Mouse (Mus musculus) embryonic facial prominence, embryonic 13.5 days (tissue): Measurements from ENCODE around the gene Sfta2. TPM values are rescaled to one million over a fixed set of nuclear protein-coding genes. Genes with fewer than 3 reads are reported as not detected.

Experiments used
- ATAC-seq: fragments of 200-750 bp; cut with Nextera tagmentation; 2 replicates; pipeline ENCODE4 v1.8.0; 2017; ENCODE audit warnings: low read depth; ENCODE audit not compliant: insufficient number of reproducible peaks, insufficient read depth, low FRiP score, low TSS enrichment
- H3K27ac ChIP-seq: fragments of 300-500 bp; sonication (generic); 2 replicates; pipeline ENCODE4 v1.5.1; 2015; ENCODE audit warnings: moderate library complexity, mild to moderate bottlenecking, inconsistent platforms
- H3K27me3 ChIP-seq: fragments of 300-500 bp; sonication (generic); 2 replicates; pipeline ENCODE4 v1.6.1; 2015; ENCODE audit warnings: mild to moderate bottlenecking, inconsistent platforms
- H3K36me3 ChIP-seq: fragments of 300-500 bp; sonication (generic); 2 replicates; pipeline ENCODE4 v1.6.1; 2015; ENCODE audit warnings: mild to moderate bottlenecking, inconsistent platforms
- H3K4me1 ChIP-seq: fragments of 300-500 bp; sonication (generic); 2 replicates; pipeline ENCODE4 v1.6.1; 2015; ENCODE audit warnings: inconsistent platforms
- H3K4me2 ChIP-seq: fragments of 300-500 bp; sonication (generic); 2 replicates; pipeline ENCODE4 v1.6.1; 2015; ENCODE audit warnings: moderate library complexity, mild to moderate bottlenecking, inconsistent platforms
- H3K4me3 ChIP-seq: fragments of 300-500 bp; sonication (generic); 2 replicates; pipeline ENCODE4 v1.5.1; 2015; ENCODE audit warnings: mild to moderate bottlenecking, inconsistent platforms
- H3K9ac ChIP-seq: fragments of 300-500 bp; sonication (generic); 2 replicates; pipeline ENCODE4 v1.6.1; 2015; ENCODE audit warnings: mild to moderate bottlenecking, inconsistent platforms
- H3K9me3 ChIP-seq: fragments of 300-500 bp; sonication (generic); 2 replicates; pipeline ENCODE4 v1.6.1; 2016; ENCODE audit warnings: inconsistent platforms
- WGBS: fragments of 180-500 bp; shearing (Covaris S2); methylation state at CpG from one replicate; pipeline ENCODE4 v1.1.7; 2015; ENCODE audit warnings: mixed read lengths; 5-methylcytosine and 5-hydroxymethylcytosine counted together
- polyA plus RNA-seq: library from polyadenylated mRNA; unstranded; fragments of >200 nt; fragmentation: Nextera tagmentation; extraction: Ambion mirVana; gene quantifications from 2 replicates; pipeline ENCODE4 v1.2.1, GENCODE M21; 2015

The Sfta2 gene
- 0.52 and 0.79 TPM in 2 replicates for polyA plus RNA-seq

DNA sequence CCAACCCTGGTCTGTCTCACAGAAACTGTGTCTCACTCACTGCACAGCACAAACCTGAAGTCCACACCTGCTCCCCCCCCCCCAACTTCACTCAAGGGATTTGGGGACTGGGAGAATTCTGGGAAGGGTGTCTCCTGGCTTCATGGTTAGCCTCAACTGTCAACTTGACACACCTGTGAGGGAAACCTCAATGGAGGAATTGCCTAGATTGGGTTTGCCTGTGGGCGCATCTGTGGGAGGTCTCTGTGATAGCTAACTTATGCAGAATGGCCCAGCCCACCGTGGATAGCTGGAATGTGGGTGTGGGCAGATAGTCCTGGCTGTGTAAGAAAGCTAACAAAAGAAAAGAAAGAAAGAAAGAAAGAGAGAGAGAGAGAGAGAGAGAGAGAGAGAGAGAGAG, at the start of gene Sfta2:
Gene Sfta2 (plus strand): TSS at position 301 of the 400 bp plus-strand sequence.
- H3K36me3 ChIP-seq, result no peaks in the 10 kb centered on the region
- H3K4me1 ChIP-seq, result no peaks in the 10 kb centered on the region
- H3K4me3 ChIP-seq, result no peak within 1 kb of the TSS
- 53% methylated on average over 2 of the region's 2 CpGs for WGBS
- no peak for ATAC-seq
- H3K9me3 ChIP-seq, result no peaks in the 10 kb centered on the region
- peak within 1 kb of the TSS; percentile 2; the same call in 1 of the 2 replicates for H3K4me2 ChIP-seq
- 0 out of 2 replicates have a peak, but pooled peaks cover 4% of the 10 kb centered on the region for H3K27me3 ChIP-seq
- H3K9ac ChIP-seq, result no peak within 1 kb of the TSS
- no peak within 1 kb of the TSS; the same call in 1 of the 2 replicates for H3K27ac ChIP-seq

GRCm38 (mm10) chr17:35551881-35552414, 49.4 kb upstream of the Sfta2 start, which contains the start of gene Cdsn:
Cdsn (plus strand) TSS chr17:35552128.
- H3K4me2 ChIP-seq, result no peak within 1 kb of the TSS
- H3K4me1 ChIP-seq, result peaks cover 18% of the 10 kb centered on the region
- no peak within 1 kb of the TSS for H3K9ac ChIP-seq
- no peak within 1 kb of the TSS for H3K27ac ChIP-seq
- WGBS, result 77% methylated on average over 10 of the region's 10 CpGs
- H3K9me3 ChIP-seq, result no peaks in the 10 kb centered on the region
- no peaks in the 10 kb centered on the region for H3K27me3 ChIP-seq
- no peak within 1 kb of the TSS for H3K4me3 ChIP-seq
- H3K36me3 ChIP-seq, result no peaks in the 10 kb centered on the region
- no peak for ATAC-seq

- no peak overlapping the region for H3K9ac ChIP-seq
- no peak overlapping the region for H3K4me2 ChIP-seq
- no peak overlapping the region for H3K27ac ChIP-seq
- no peaks in the 10 kb centered on the region for H3K36me3 ChIP-seq
- peaks cover 13% of the 10 kb centered on the region for H3K4me1 ChIP-seq
- ATAC-seq, result no peak
- H3K9me3 ChIP-seq, result no peaks in the 10 kb centered on the region
- 86% methylated on average over 5 of the region's 5 CpGs for WGBS
- no peaks in the 10 kb centered on the region for H3K27me3 ChIP-seq
- H3K4me3 ChIP-seq, result no peak overlapping the region
Measured at GRCm38 (mm10) chr17:35554321-35554720, 47.0 kb upstream of the Sfta2 start.

- ATAC-seq, result no peak
- H3K4me1 ChIP-seq, result peaks cover 8% of the 10 kb centered on the region
- H3K27ac ChIP-seq, result no peak overlapping the region
- no peaks in the 10 kb centered on the region for H3K9me3 ChIP-seq
- H3K9ac ChIP-seq, result no peak overlapping the region
- no peak overlapping the region for H3K4me2 ChIP-seq
- H3K4me3 ChIP-seq, result no peak overlapping the region
- H3K27me3 ChIP-seq, result no peaks in the 10 kb centered on the region
- WGBS, result 91% methylated on average over 18 of the region's 18 CpGs
- H3K36me3 ChIP-seq, result no peaks in the 10 kb centered on the region
Measured at GRCm38 (mm10) chr17:35554761-35555397, 46.5 kb upstream of the Sfta2 start.

- Histone ChIP-seq H3K9me3 (no peaks in the 10 kb centered on the region), H3K4me1 (0 out of 2 replicates have a peak, but pooled peaks cover 4% of the 10 kb centered on the region), H3K9ac (no peak overlapping the region), H3K36me3 (no peaks in the 10 kb centered on the region), H3K4me2 (no peak overlapping the region), H3K27me3 (no peaks in the 10 kb centered on the region), H3K4me3 (no peak overlapping the region), H3K27ac (no peak overlapping the region)
- WGBS, result 80% methylated on average over 13 of the region's 13 CpGs
- no peak for ATAC-seq
Measured at GRCm38 (mm10) chr17:35556186-35556765, 45.1 kb upstream of the Sfta2 start.

DNA sequence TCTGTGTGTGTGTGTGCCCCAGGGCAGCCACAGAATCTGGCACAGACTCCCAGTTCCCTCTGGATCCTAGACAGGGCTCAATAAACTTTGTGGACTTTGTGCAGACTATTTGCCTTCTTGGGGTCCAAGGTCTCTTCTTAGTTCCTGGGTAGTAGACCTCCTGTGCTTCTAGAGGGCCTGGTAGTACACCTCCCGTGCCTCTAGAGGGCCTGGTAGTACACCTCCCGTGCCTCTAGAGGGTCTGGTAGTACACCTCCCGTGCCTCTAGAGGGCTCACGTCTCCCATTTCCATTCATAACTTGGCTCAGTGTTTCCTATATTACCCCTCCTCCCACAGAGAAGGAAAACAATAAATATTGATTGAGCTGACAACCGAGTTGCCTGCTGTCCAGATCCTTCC, 44.5 kb upstream of the Sfta2 start:
- no peak for ATAC-seq
- 31% methylated on average over 5 of the region's 5 CpGs for WGBS
- H3K4me1 ChIP-seq, result 0 out of 2 replicates have a peak, but pooled peaks cover 4% of the 10 kb centered on the region
- H3K27me3 ChIP-seq, result no peaks in the 10 kb centered on the region
- H3K9ac ChIP-seq, result no peak overlapping the region
- no peak overlapping the region for H3K27ac ChIP-seq
- H3K9me3 ChIP-seq, result no peaks in the 10 kb centered on the region
- H3K4me2 ChIP-seq, result no peak overlapping the region
- no peaks in the 10 kb centered on the region for H3K36me3 ChIP-seq
- no peak overlapping the region for H3K4me3 ChIP-seq

GRCm38 (mm10) chr17:35557351-35557750, 44.0 kb upstream of the Sfta2 start:
- Histone ChIP-seq H3K36me3 (no peaks in the 10 kb centered on the region), H3K27ac (no peak overlapping the region), H3K4me3 (no peak overlapping the region), H3K4me1 (0 out of 2 replicates have a peak, but pooled peaks cover 4% of the 10 kb centered on the region), H3K9ac (no peak overlapping the region), H3K4me2 (no peak overlapping the region), H3K27me3 (no peaks in the 10 kb centered on the region), H3K9me3 (no peaks in the 10 kb centered on the region)
- 77% methylated on average over 9 of the region's 9 CpGs for WGBS
- no peak for ATAC-seq

GRCm38 (mm10) chr17:35558216-35558615, 43.1 kb upstream of the Sfta2 start:
- no peak overlapping the region for H3K9ac ChIP-seq
- no peaks in the 10 kb centered on the region for H3K36me3 ChIP-seq
- no peaks in the 10 kb centered on the region for H3K9me3 ChIP-seq
- WGBS, result 57% methylated on average over 8 of the region's 8 CpGs
- 0 out of 2 replicates have a peak, but pooled peaks cover 4% of the 10 kb centered on the region for H3K4me1 ChIP-seq
- no peak overlapping the region for H3K4me2 ChIP-seq
- H3K27me3 ChIP-seq, result no peaks in the 10 kb centered on the region
- no peak overlapping the region for H3K4me3 ChIP-seq
- H3K27ac ChIP-seq, result no peak overlapping the region
- ATAC-seq, result no peak

DNA sequence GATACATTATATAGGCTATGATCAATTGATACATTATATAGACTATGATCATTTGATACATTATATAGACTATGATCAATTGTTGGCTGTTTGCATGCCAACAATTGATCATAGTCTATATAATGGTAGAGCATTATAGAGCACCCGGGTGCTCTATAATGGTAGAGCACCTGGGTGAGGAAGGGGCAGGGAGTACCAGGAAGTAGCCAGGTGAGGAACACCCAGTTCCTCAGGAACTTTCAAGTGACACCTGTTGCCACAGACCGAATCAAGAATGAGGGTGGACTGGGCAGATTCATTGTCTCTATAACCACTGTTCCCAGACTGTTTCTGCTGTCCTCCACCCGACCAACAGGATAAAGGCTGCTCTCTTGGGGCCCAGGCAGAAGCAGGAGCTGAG, 34.2 kb upstream of the Sfta2 start, which contains the start of gene 2300002M23Rik:
Gene 2300002M23Rik (plus strand): TSS at position 301 of the 400 bp plus-strand sequence.
- no peaks in the 10 kb centered on the region for H3K9me3 ChIP-seq
- peaks cover 11% of the 10 kb centered on the region for H3K4me1 ChIP-seq
- H3K27me3 ChIP-seq, result peaks cover 40% of the 10 kb centered on the region
- ATAC-seq, result no peak
- H3K4me2 ChIP-seq, result no peak within 1 kb of the TSS
- H3K9ac ChIP-seq, result no peak within 1 kb of the TSS
- no peak within 1 kb of the TSS for H3K4me3 ChIP-seq
- no peak within 1 kb of the TSS for H3K27ac ChIP-seq
- 52% methylated on average over 3 of the region's 3 CpGs for WGBS
- no peaks in the 10 kb centered on the region for H3K36me3 ChIP-seq

GRCm38 (mm10) chr17:35567767-35568166, 33.6 kb upstream of the Sfta2 start:
- peaks cover 40% of the 10 kb centered on the region for H3K27me3 ChIP-seq
- H3K4me1 ChIP-seq, result peaks cover 11% of the 10 kb centered on the region
- no peak overlapping the region for H3K4me3 ChIP-seq
- no peaks in the 10 kb centered on the region for H3K9me3 ChIP-seq
- H3K36me3 ChIP-seq, result no peaks in the 10 kb centered on the region
- no peak overlapping the region for H3K4me2 ChIP-seq
- ATAC-seq, result no peak
- H3K9ac ChIP-seq, result no peak overlapping the region
- WGBS, result 19% methylated on average over 9 of the region's 9 CpGs
- H3K27ac ChIP-seq, result no peak overlapping the region

- H3K9ac ChIP-seq, result peak overlapping the region; percentile 62
- 2% methylated on average over 28 of the region's 28 CpGs for WGBS
- H3K4me1 ChIP-seq, result peaks cover 11% of the 10 kb centered on the region
- H3K4me2 ChIP-seq, result peak overlapping the region; percentile 61
- no peak overlapping the region for H3K27ac ChIP-seq
- peaks cover 44% of the 10 kb centered on the region for H3K27me3 ChIP-seq
- peak overlapping the region; percentile 32 for H3K4me3 ChIP-seq
- ATAC-seq, result no peak
- no peaks in the 10 kb centered on the region for H3K36me3 ChIP-seq
- no peaks in the 10 kb centered on the region for H3K9me3 ChIP-seq
Measured at GRCm38 (mm10) chr17:35569091-35569944, 32.0 kb upstream of the Sfta2 start.
